Mouse (Mus musculus) CH12.LX (cell line): ENCODE data around the gene Nptn.

Experiments used
- CTCF ChIP-seq, 2 experiments: IDR thresholded peaks in 1 of 2; conservative IDR thresholded peaks in 1 of 2; 2 replicates each; pipeline ENCODE4 v1.5.1; 2011 to 2012; ENCODE audit warnings: low read depth in 2 of 2, low read length in 2 of 2, improper control_type of control experiment in 1 of 2, inconsistent platforms in 1 of 2, mild to moderate bottlenecking in 1 of 2, moderate library complexity in 1 of 2
- EP300 ChIP-seq: IDR thresholded peaks from 2 replicates; pipeline ENCODE4 v1.6.1; 2011; ENCODE audit warnings: low read length, improper control_type of control experiment
- ETS1 ChIP-seq: conservative IDR thresholded peaks from 2 replicates; pipeline ENCODE4 v1.6.1; 2012; ENCODE audit warnings: low read depth, mild to moderate bottlenecking, inconsistent platforms, low read length, improper control_type of control experiment, moderate library complexity
- GABPA ChIP-seq: IDR thresholded peaks from 2 replicates; pipeline ENCODE4 v1.6.1; 2012; ENCODE audit warnings: low read depth, low read length, improper control_type of control experiment, inconsistent platforms; ENCODE audit not compliant: insufficient replicate concordance
- HCFC1 ChIP-seq: IDR thresholded peaks from 2 replicates; pipeline ENCODE4 v1.6.1; 2012; ENCODE audit warnings: low read depth, mild to moderate bottlenecking, inconsistent platforms, low read length, improper control_type of control experiment
- JUN ChIP-seq: IDR thresholded peaks from 2 replicates; pipeline ENCODE4 v1.6.1; 2011; ENCODE audit warnings: low read depth, mild to moderate bottlenecking, low read length, improper control_type of control experiment, moderate library complexity; ENCODE audit not compliant: insufficient read depth
- MAX ChIP-seq: IDR thresholded peaks from 2 replicates; pipeline ENCODE4 v1.6.1; 2011; ENCODE audit warnings: low read length, improper control_type of control experiment
- POLR2AphosphoS2 ChIP-seq: IDR thresholded peaks from 2 replicates; pipeline ENCODE4 v1.6.1; 2011; ENCODE audit warnings: low read depth, low read length, improper control_type of control experiment
- TBP ChIP-seq: conservative IDR thresholded peaks from 2 replicates; pipeline ENCODE4 v1.6.1; 2011; ENCODE audit warnings: low read depth, low read length, improper control_type of control experiment
- TCF12 ChIP-seq: IDR thresholded peaks from 2 replicates; pipeline ENCODE4 v1.6.1; 2014; ENCODE audit warnings: low read depth, mild to moderate bottlenecking, inconsistent platforms, low read length, improper control_type of control experiment
- USF2 ChIP-seq: conservative IDR thresholded peaks from 2 replicates; pipeline ENCODE4 v1.6.1; 2011; ENCODE audit warnings: low read depth, low read length, improper control_type of control experiment
- ZC3H11A ChIP-seq: IDR thresholded peaks from 2 replicates; pipeline ENCODE4 v1.6.1; 2012; ENCODE audit warnings: low read depth, mild to moderate bottlenecking, inconsistent platforms, low read length, improper control_type of control experiment
- ZKSCAN1 ChIP-seq: IDR thresholded peaks from 2 replicates; pipeline ENCODE4 v1.6.1; 2012; ENCODE audit warnings: low read depth, inconsistent platforms, low read length, improper control_type of control experiment, borderline replicate concordance

- no peak for TF ChIP-seq ZKSCAN1
- TF ChIP-seq TBP, result no peak
- no peak for TF ChIP-seq EP300
- no peak for TF ChIP-seq JUN
- TF ChIP-seq POLR2AphosphoS2, result no peak
- no peak for TF ChIP-seq CTCF (conservative IDR thresholded peaks at IDR 0.05 in 1 of 2, IDR thresholded peaks at IDR 0.05 in 1 of 2; ENCODE audit: low read depth in 2 of 2, low read length in 2 of 2)
- TF ChIP-seq TCF12, result no peak
- TF ChIP-seq ZC3H11A, result no peak
- TF ChIP-seq GABPA, result no peak
- no peak for TF ChIP-seq HCFC1
- TF ChIP-seq USF2, result no peak
- TF ChIP-seq MAX, result no peak
- TF ChIP-seq ETS1, result no peak
These were observed 48.4 kb downstream of the Nptn start for GRCm38 (mm10) chr9:58630441-58630840.
